46 mouse cellular contexts compared by ENCODE assay signal in genomic region chr9:22402976-22403375, GRCm38 (mm10). TPM values are rescaled to one million over a fixed set of nuclear protein-coding genes. Genes with fewer than 3 reads are reported as not detected.
"Had no signal": no experiment of that assay in that cellular context is flagged by ENCODE, and none has a peak within 500 bp of the region (broad histone marks: within the 10 kb centered on the region; RNA-seq: fewer than 3 reads in every experiment).

No protein-coding gene starts in this region.

- DNase-seq: left cerebral cortex, postnatal 4 days; liver; liver, embryonic 13.5 days; liver, postnatal 0 days; lung, adult 18-20 months; lung, adult 2 months; lung, embryonic 14.5 days; lung, postnatal 10 days; lung, postnatal 14 days; lung, postnatal 36 days; lung, postnatal 4 days; midbrain, embryonic 14.5 days had no signal

- H3K4me3 ChIP-seq: left cerebral cortex, adult 2 months; limb, embryonic 10.5 days; limb, embryonic 12.5 days; limb, embryonic 13.5 days; limb, embryonic 15.5 days; liver, embryonic 12.5 days; liver, embryonic 13.5 days; liver, embryonic 15.5 days; lung, embryonic 15.5 days; megakaryocyte, embryonic 14.5 days; midbrain, embryonic 10.5 days; midbrain, embryonic 12.5 days; midbrain, embryonic 13.5 days; midbrain, embryonic 15.5 days; myocyte had no signal

- H3K9me3 ChIP-seq: limb, embryonic 10.5 days; limb, embryonic 12.5 days; limb, embryonic 13.5 days; limb, embryonic 15.5 days; liver, embryonic 12.5 days; liver, embryonic 13.5 days; liver, embryonic 15.5 days; lung, embryonic 15.5 days; megakaryocyte, embryonic 14.5 days; midbrain, embryonic 10.5 days; midbrain, embryonic 12.5 days; midbrain, embryonic 13.5 days; midbrain, embryonic 15.5 days had no signal

- H3K4me2 ChIP-seq: limb, embryonic 12.5 days; limb, embryonic 13.5 days; limb, embryonic 15.5 days; liver, embryonic 11.5 days; liver, embryonic 12.5 days; liver, embryonic 13.5 days; liver, embryonic 15.5 days; lung, embryonic 14.5 days; lung, embryonic 15.5 days; midbrain, embryonic 11.5 days; midbrain, embryonic 12.5 days; midbrain, embryonic 13.5 days; midbrain, embryonic 15.5 days had no signal

- H3K27me3 ChIP-seq: limb, embryonic 12.5 days; limb, embryonic 13.5 days; limb, embryonic 15.5 days; liver, embryonic 12.5 days; liver, embryonic 13.5 days; liver, embryonic 15.5 days; lung, embryonic 15.5 days; megakaryocyte, embryonic 14.5 days; midbrain, embryonic 12.5 days; midbrain, embryonic 13.5 days; midbrain, embryonic 15.5 days had no signal

- H3K36me3 ChIP-seq: limb, embryonic 10.5 days; limb, embryonic 12.5 days; limb, embryonic 13.5 days; limb, embryonic 15.5 days; liver, embryonic 12.5 days; liver, embryonic 13.5 days; liver, embryonic 15.5 days; lung, embryonic 15.5 days; midbrain, embryonic 10.5 days; midbrain, embryonic 12.5 days; midbrain, embryonic 13.5 days; midbrain, embryonic 15.5 days had no signal

- ATAC-seq: liver, embryonic 12.5 days; liver, postnatal 0 days; lung, postnatal 0 days; midbrain, embryonic 13.5 days; midbrain, embryonic 15.5 days; midbrain, embryonic 16.5 days had no signal

- H3K4me1 ChIP-seq: limb, embryonic 10.5 days; limb, embryonic 12.5 days; limb, embryonic 13.5 days; limb, embryonic 15.5 days; liver, embryonic 12.5 days; liver, embryonic 13.5 days; liver, embryonic 15.5 days; lung, embryonic 15.5 days; megakaryocyte, embryonic 14.5 days; midbrain, embryonic 10.5 days; midbrain, embryonic 12.5 days; midbrain, embryonic 13.5 days; midbrain, embryonic 15.5 days had no signal

- H3K27ac ChIP-seq: left cerebral cortex, adult 2 months; limb, embryonic 10.5 days; limb, embryonic 12.5 days; limb, embryonic 13.5 days; limb, embryonic 15.5 days; liver, embryonic 12.5 days; liver, embryonic 13.5 days; liver, embryonic 14.5 days; liver, embryonic 15.5 days; lung, embryonic 15.5 days; macrophage; midbrain, embryonic 10.5 days; midbrain, embryonic 12.5 days; midbrain, embryonic 13.5 days; midbrain, embryonic 15.5 days had no signal

- H3K9ac ChIP-seq: limb, embryonic 12.5 days; limb, embryonic 13.5 days; limb, embryonic 15.5 days; liver, embryonic 12.5 days; liver, embryonic 13.5 days; liver, embryonic 14.5 days; liver, embryonic 15.5 days; liver, postnatal 0 days; lung, embryonic 14.5 days; lung, embryonic 15.5 days; midbrain, embryonic 12.5 days; midbrain, embryonic 13.5 days; midbrain, embryonic 15.5 days had no signal

RNA-seq across cellular contexts. Expression of gene 9530077C05Rik, which starts 8.3 kb away (rescaled TPM):
- total RNA-seq: monocyte, adult 5-6 weeks had no signal

RNA-seq across cellular contexts. Expression of gene Gm17545, which starts 51.1 kb away (rescaled TPM):
- total RNA-seq: left cerebral cortex, adult 2 months; left cerebral cortex, adult 8-10 months; left cerebral cortex, postnatal 10 days; left cerebral cortex, postnatal 14 days; left cerebral cortex, postnatal 25 days; left cerebral cortex, postnatal 36 days; left cerebral cortex, postnatal 4 days; liver, adult 2 months; megakaryocyte, adult 5-6 weeks; megakaryocyte-erythroid progenitor cell, adult 5-6 weeks; midbrain, postnatal 0 days; monocyte, adult 5-6 weeks had no signal
- polyA plus RNA-seq: limb, embryonic 10.5 days; limb, embryonic 11.5 days; limb, embryonic 12.5 days; limb, embryonic 13.5 days; limb, embryonic 14.5 days; limb, embryonic 15.5 days; liver, adult 2 months; liver, embryonic 11.5 days; liver, embryonic 12.5 days; liver, embryonic 13.5 days; liver, embryonic 14.5 days; liver, embryonic 15.5 days; liver, embryonic 16.5 days; liver, postnatal 0 days; lung, adult 2 months; lung, embryonic 14.5 days; lung, embryonic 15.5 days; lung, embryonic 16.5 days; lung, postnatal 0 days; macrophage; midbrain, embryonic 10.5 days; midbrain, embryonic 11.5 days; midbrain, embryonic 12.5 days; midbrain, embryonic 13.5 days; midbrain, embryonic 14.5 days; midbrain, embryonic 15.5 days; midbrain, embryonic 16.5 days; midbrain, postnatal 0 days; myocyte had no signal
